Mouse (Mus musculus) skeletal muscle tissue, adult 2 months (tissue): ENCODE results near the gene Macrod2.

ENCODE experiments used
- DNase-seq: peaks from one replicate; pipeline ENCODE4 v3.0.0-alpha.2; 2012; ENCODE audit warnings: low read depth, low spot score

The Macrod2 gene

GRCm38 (mm10) chr2:141201303-141202014 lies 806.4 kb downstream of the Macrod2 start:
- no peak for DNase-seq

GRCm38 (mm10) chr2:141202015-141202364 lies 806.9 kb downstream of the Macrod2 start:
- DNase-seq: no peak

GRCm38 (mm10) chr2:141211346-141211745 lies 816.2 kb downstream of the Macrod2 start:
- DNase-seq: no peak

- DNase-seq: no peak
Observed at GRCm38 (mm10) chr2:141212291-141212690, 817.2 kb downstream of the Macrod2 start.

GRCm38 (mm10) chr2:141217490-141217889 lies 822.4 kb downstream of the Macrod2 start:
- DNase-seq: no peak

GRCm38 (mm10) chr2:141217925-141218324 lies 822.8 kb downstream of the Macrod2 start:
- no peak for DNase-seq

- no peak for DNase-seq
Observed at GRCm38 (mm10) chr2:141228809-141229208, 833.7 kb downstream of the Macrod2 start.

- no peak for DNase-seq
Observed at GRCm38 (mm10) chr2:141229820-141230219, 834.7 kb downstream of the Macrod2 start.

GRCm38 (mm10) chr2:141231011-141231668 lies 836.0 kb downstream of the Macrod2 start:
- no peak for DNase-seq

GRCm38 (mm10) chr2:141234306-141234705 lies 839.2 kb downstream of the Macrod2 start:
- DNase-seq: no peak

- no peak for DNase-seq
Observed at GRCm38 (mm10) chr2:141234724-141235453, 839.8 kb downstream of the Macrod2 start.

- DNase-seq: no peak
Observed at GRCm38 (mm10) chr2:141247680-141248079, 852.6 kb downstream of the Macrod2 start.

GRCm38 (mm10) chr2:141264582-141264981 lies 869.5 kb downstream of the Macrod2 start:
- DNase-seq: no peak

- no peak for DNase-seq
Observed at GRCm38 (mm10) chr2:141266591-141266990, 871.5 kb downstream of the Macrod2 start.

GRCm38 (mm10) chr2:141271541-141271940 lies 876.4 kb downstream of the Macrod2 start:
- DNase-seq: no peak

GRCm38 (mm10) chr2:141272966-141273365 lies 877.9 kb downstream of the Macrod2 start:
- no peak for DNase-seq

GRCm38 (mm10) chr2:141274262-141274661 lies 879.2 kb downstream of the Macrod2 start:
- no peak for DNase-seq

GRCm38 (mm10) chr2:141279130-141279698 lies 884.1 kb downstream of the Macrod2 start:
- peak; percentile 7 for DNase-seq

GRCm38 (mm10) chr2:141280817-141281216 lies 885.7 kb downstream of the Macrod2 start:
- DNase-seq: no peak

- DNase-seq: no peak
Observed at GRCm38 (mm10) chr2:141286110-141286747, 891.1 kb downstream of the Macrod2 start.

- DNase-seq: no peak
Observed at GRCm38 (mm10) chr2:141288494-141288893, 893.4 kb downstream of the Macrod2 start.
